Mouse (Mus musculus): ENCODE measurements around the gene Olfr463. TPM values are rescaled to one million over a fixed set of nuclear protein-coding genes. Genes with fewer than 3 reads are reported as not detected.

Gene Olfr463
- polyA plus RNA-seq (2015; fragmentation: Illumina TruSeq; extraction: RNeasy Lipid Tissue Mini Kit (QIAGEN cat#74804); ENCODE audit: insufficient read depth, low read depth, low replicate concordance) = not detected

DNA sequence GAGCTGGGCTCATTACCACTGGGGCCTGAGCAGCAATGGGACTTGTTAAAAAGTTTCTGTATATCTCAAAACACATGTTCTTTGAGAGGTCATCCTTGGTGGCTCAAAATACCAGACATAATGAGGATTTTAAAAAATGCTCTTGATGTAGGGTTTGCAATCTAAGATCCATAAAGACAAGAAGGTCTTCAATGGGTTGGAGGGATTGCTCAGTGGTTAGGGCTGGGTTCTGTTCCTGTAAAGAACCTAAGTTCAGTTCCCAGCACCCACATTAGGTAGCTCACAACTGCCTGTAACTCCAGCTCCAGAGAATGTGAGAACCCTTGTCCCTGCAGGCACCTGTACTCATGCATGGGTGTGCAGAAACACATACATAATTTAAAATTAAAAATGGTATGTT, at the start of gene Olfr463:
Gene Olfr463 (minus strand): TSS at position 101 of the 400 bp plus-strand sequence.

DNA sequence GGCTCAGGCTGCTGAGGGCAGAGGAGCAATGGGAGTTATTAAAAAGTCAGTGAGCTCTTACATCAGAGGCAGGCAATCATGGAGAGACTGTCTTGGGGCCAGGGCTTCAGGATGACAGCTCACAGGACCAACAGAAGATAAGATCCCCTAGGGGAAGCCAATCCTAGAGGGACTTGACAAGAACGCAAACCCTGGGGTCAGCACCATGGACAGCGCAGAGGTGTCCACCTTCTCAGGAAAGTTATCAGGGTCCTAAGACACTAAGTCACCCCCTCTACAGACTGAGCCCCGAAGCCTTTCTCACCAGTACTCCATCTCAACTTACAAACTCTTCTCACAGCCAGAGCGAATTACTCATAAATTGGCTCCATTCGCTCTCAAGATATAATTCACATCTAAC, 23.8 kb upstream of the Olfr463 start, which contains the start of gene Olfr464:
Gene Olfr464 (minus strand): TSS at position 2 of the 400 bp plus-strand sequence.

DNA sequence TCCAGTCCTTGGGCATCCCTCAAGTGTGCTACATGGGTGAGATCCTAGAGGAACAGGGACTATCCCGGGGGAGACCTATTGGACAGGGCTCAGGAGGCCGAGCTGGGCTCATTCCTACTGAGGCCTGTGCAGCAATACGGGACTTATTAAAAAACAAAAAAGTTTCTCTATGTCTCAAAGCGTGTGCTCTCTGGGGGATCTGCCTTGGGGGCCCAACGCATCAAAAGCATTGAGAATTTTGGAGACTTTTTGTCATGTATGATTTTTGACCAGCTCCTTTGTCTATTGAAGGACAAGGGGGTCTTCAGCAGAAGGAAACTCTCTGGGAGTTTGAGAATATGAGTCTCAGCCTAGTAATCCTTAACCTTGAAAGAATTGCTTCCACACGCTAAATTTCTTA, 5.0 kb downstream of the Olfr463 start, which contains the start of gene Olfr462:
Gene Olfr462 (minus strand): TSS at position 101 of the 400 bp plus-strand sequence.

DNA sequence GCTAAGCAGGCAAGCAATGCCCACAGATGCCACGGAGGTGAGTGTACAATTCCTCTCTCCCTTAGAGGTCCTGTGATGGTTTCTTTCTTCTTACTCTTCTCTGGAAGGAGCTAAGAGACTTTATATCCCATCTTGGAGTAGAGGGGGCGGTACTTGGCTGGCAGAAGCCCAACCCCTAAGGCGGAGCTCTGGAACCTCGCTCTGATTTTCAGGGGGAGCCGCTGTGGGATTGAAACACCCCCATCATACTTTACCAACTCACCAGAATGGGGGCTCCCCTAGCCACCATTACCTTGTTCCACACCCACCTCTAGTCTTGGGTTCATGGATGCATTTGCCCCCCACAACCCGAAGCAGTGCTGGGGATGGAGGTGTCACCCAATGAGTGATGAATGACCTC, 21.8 kb downstream of the Olfr463 start, which contains the start of gene Epx:
Gene Epx (minus strand): TSS at position 101 of the 400 bp plus-strand sequence.

DNA sequence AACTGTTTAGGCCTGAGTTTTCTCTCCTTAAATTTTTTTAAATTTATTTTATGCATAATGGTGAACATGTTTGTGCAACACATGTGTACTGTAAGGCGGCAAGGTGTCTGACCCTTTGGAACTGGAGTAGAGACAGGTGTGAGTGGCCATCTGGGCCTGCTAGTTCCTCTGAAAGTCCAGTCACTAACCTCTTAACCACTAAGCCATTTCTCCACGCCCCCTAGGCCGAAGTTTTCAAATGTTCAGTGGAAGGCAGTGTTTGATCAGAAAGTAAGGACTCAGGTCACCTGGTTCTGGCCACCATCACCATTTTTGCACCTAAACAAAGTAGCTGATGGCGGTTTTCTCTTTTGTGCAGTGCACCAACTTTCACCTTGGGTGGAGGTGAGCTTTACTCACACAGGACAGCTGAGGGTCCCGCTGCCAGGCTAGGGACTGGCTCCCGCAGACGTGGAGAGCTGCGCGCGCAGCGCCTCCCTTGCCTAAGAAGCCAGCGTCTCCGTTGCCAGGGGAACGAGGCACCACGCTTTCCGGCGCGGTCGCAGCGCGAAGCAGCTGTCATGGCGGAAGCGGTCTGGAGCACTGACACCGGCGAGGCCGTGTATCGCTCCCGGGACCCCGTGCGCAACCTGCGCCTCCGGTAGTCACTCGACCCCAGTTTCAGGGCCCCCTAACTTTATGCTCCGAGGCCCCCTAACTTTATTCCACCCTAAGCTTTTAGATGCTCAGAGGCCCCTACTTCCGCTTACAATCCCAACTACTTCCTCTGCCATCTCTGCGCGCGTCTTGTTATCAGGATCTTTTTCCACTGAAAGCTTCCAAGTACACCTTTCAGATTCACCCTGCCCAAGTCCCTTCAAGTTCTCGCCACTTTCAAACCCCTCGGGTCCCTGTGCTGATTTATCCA, 44.2 kb downstream of the Olfr463 start, which contains the start of gene Mks1:
Gene Mks1 (plus strand): TSS at position 526 of the 907 bp plus-strand sequence.

Other genes with a start within 250 kb of the Olfr463 start
- gene Rnf43, start 234.7 kb downstream of the Olfr463 start, polyA plus RNA-seq (2015; fragmentation: Illumina TruSeq; extraction: RNeasy Lipid Tissue Mini Kit (QIAGEN cat#74804); ENCODE audit: insufficient read depth, low read depth, low replicate concordance) = 2.4 TPM
- 15.9 TPM for gene Supt4a, start 159.8 kb downstream of the Olfr463 start, polyA plus RNA-seq (2015; fragmentation: Illumina TruSeq; extraction: RNeasy Lipid Tissue Mini Kit (QIAGEN cat#74804); ENCODE audit: insufficient read depth, low read depth, low replicate concordance)
- 2.9 TPM for gene Tspoap1, start 136.8 kb downstream of the Olfr463 start, polyA plus RNA-seq (2015; fragmentation: Illumina TruSeq; extraction: RNeasy Lipid Tissue Mini Kit (QIAGEN cat#74804); ENCODE audit: insufficient read depth, low read depth, low replicate concordance)
- gene Mpo, start 103.8 kb downstream of the Olfr463 start, polyA plus RNA-seq (2015; fragmentation: Illumina TruSeq; extraction: RNeasy Lipid Tissue Mini Kit (QIAGEN cat#74804); ENCODE audit: insufficient read depth, low read depth, low replicate concordance) = not detected
- not detected for gene Lpo, start 69.1 kb downstream of the Olfr463 start, polyA plus RNA-seq (2015; fragmentation: Illumina TruSeq; extraction: RNeasy Lipid Tissue Mini Kit (QIAGEN cat#74804); ENCODE audit: insufficient read depth, low read depth, low replicate concordance)
- gene Mks1, start 44.2 kb downstream of the Olfr463 start, polyA plus RNA-seq (2015; fragmentation: Illumina TruSeq; extraction: RNeasy Lipid Tissue Mini Kit (QIAGEN cat#74804); ENCODE audit: insufficient read depth, low read depth, low replicate concordance) = 2.3 TPM
- gene Epx, start 21.9 kb downstream of the Olfr463 start, polyA plus RNA-seq (2015; fragmentation: Illumina TruSeq; extraction: RNeasy Lipid Tissue Mini Kit (QIAGEN cat#74804); ENCODE audit: insufficient read depth, low read depth, low replicate concordance) = not detected
- not detected for gene Olfr462, start 5.1 kb downstream of the Olfr463 start, polyA plus RNA-seq (2015; fragmentation: Illumina TruSeq; extraction: RNeasy Lipid Tissue Mini Kit (QIAGEN cat#74804); ENCODE audit: insufficient read depth, low read depth, low replicate concordance)
- gene Olfr464, start 23.6 kb upstream of the Olfr463 start, polyA plus RNA-seq (2015; fragmentation: Illumina TruSeq; extraction: RNeasy Lipid Tissue Mini Kit (QIAGEN cat#74804); ENCODE audit: insufficient read depth, low read depth, low replicate concordance) = not detected
- 32.0 TPM for gene Dynll2, start 90.1 kb upstream of the Olfr463 start, polyA plus RNA-seq (2015; fragmentation: Illumina TruSeq; extraction: RNeasy Lipid Tissue Mini Kit (QIAGEN cat#74804); ENCODE audit: insufficient read depth, low read depth, low replicate concordance)
- gene Srsf1, start 150.0 kb upstream of the Olfr463 start, polyA plus RNA-seq (2015; fragmentation: Illumina TruSeq; extraction: RNeasy Lipid Tissue Mini Kit (QIAGEN cat#74804); ENCODE audit: insufficient read depth, low read depth, low replicate concordance) = 39.8 TPM
- 9.6 TPM for gene Vezf1, start 170.9 kb upstream of the Olfr463 start, polyA plus RNA-seq (2015; fragmentation: Illumina TruSeq; extraction: RNeasy Lipid Tissue Mini Kit (QIAGEN cat#74804); ENCODE audit: insufficient read depth, low read depth, low replicate concordance)
- gene Cuedc1, start 200.7 kb upstream of the Olfr463 start, polyA plus RNA-seq (2015; fragmentation: Illumina TruSeq; extraction: RNeasy Lipid Tissue Mini Kit (QIAGEN cat#74804); ENCODE audit: insufficient read depth, low read depth, low replicate concordance) = 15.8 TPM

Measured in pancreas, adult 10 weeks (tissue).